Mouse (Mus musculus): ENCODE results near the gene Dop1b. TPM values are rescaled to one million over a fixed set of nuclear protein-coding genes. Genes with fewer than 3 reads are reported as not detected.

The Dop1b gene
- polyA plus RNA-seq, 1 experiment from 2014 or later: 43.7 TPM

DNA sequence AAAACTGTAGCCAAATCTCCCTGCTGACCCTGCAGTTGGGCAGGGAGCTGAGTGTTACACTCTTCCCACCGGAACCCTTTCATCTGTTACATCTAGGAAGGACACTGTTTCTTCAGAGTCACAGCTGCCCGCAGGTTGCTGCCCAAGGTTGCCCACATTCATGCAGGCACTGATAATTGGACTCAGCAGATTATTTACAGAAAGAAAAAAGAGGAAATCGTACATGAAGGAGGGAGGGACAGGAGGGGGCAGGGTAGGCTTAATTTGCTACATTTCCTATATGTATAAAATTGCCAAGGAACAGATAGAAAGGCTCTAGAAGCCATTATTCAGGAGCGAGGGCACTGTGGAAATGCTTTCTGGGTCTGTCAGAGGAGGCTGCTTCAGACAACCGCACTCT, 44.9 kb downstream of the Dop1b start:
- Histone ChIP-seq H3K4me3 (ENCODE audit: low read depth, low read length) (no peak overlapping the region), H3K9ac (replicated peaks; ENCODE audit: low read depth, low read length) (no peak overlapping the region), H3K4me2 (ENCODE audit: low read depth, low read length) (no peak overlapping the region), H3K27ac (ENCODE audit: low read depth, low read length) (no peak overlapping the region), H3K9me3 (ENCODE audit: control insufficient read depth, low read length) (no peaks in the 10 kb centered on the region), H3K27me3 (ENCODE audit: control insufficient read depth, insufficient read depth, low read length) (no peaks in the 10 kb centered on the region), H3K36me3 (ENCODE audit: control insufficient read depth, insufficient read depth, low read length) (peaks cover 66% of the 10 kb centered on the region), H3K4me1 (ENCODE audit: control insufficient read depth, insufficient read depth, low read length) (no peaks in the 10 kb centered on the region)
- 88% methylated on average over 5 of the region's 5 CpGs for WGBS
- no peak for ATAC-seq (ENCODE audit: low read depth)

- 66% methylated on average over 6 of the region's 6 CpGs for WGBS
- no peak for ATAC-seq (ENCODE audit: low read depth)
Measured at GRCm38 (mm10) chr16:93763378-93763777, 51.7 kb downstream of the Dop1b start.

GRCm38 (mm10) chr16:93764597-93764996, 52.9 kb downstream of the Dop1b start:
- Histone ChIP-seq H3K27me3 (ENCODE audit: control insufficient read depth, insufficient read depth, low read length) (no peaks in the 10 kb centered on the region), H3K4me1 (ENCODE audit: control insufficient read depth, insufficient read depth, low read length) (no peaks in the 10 kb centered on the region), H3K9me3 (ENCODE audit: control insufficient read depth, low read length) (no peaks in the 10 kb centered on the region), H3K9ac (replicated peaks; ENCODE audit: low read depth, low read length) (no peak overlapping the region), H3K4me2 (ENCODE audit: low read depth, low read length) (no peak overlapping the region), H3K4me3 (ENCODE audit: low read depth, low read length) (no peak overlapping the region), H3K27ac (ENCODE audit: low read depth, low read length) (no peak overlapping the region), H3K36me3 (ENCODE audit: control insufficient read depth, insufficient read depth, low read length) (peaks cover 52% of the 10 kb centered on the region)
- ATAC-seq (ENCODE audit: low read depth): no peak
- WGBS: 82% methylated on average over 4 of the region's 4 CpGs

More at GRCm38 (mm10) chr16:93763378-93763777, 51.7 kb downstream of the Dop1b start:
- H3K9ac ChIP-seq (replicated peaks; ENCODE audit: low read depth, low read length): no peak overlapping the region
- H3K4me3 ChIP-seq (ENCODE audit: low read depth, low read length): no peak overlapping the region
- no peaks in the 10 kb centered on the region for H3K27me3 ChIP-seq (ENCODE audit: control insufficient read depth, insufficient read depth, low read length)
- H3K4me2 ChIP-seq (ENCODE audit: low read depth, low read length): no peak overlapping the region
- H3K36me3 ChIP-seq (ENCODE audit: control insufficient read depth, insufficient read depth, low read length): peaks cover 52% of the 10 kb centered on the region
- H3K9me3 ChIP-seq (ENCODE audit: control insufficient read depth, low read length): no peaks in the 10 kb centered on the region
- no peaks in the 10 kb centered on the region for H3K4me1 ChIP-seq (ENCODE audit: control insufficient read depth, insufficient read depth, low read length)
- no peak overlapping the region for H3K27ac ChIP-seq (ENCODE audit: low read depth, low read length)

GRCm38 (mm10) chr16:93766956-93767355, 55.3 kb downstream of the Dop1b start:
- H3K4me2 ChIP-seq (ENCODE audit: low read depth, low read length): no peak overlapping the region
- no peak overlapping the region for H3K4me3 ChIP-seq (ENCODE audit: low read depth, low read length)
- H3K9ac ChIP-seq (replicated peaks; ENCODE audit: low read depth, low read length): no peak overlapping the region
- no peaks in the 10 kb centered on the region for H3K9me3 ChIP-seq (ENCODE audit: control insufficient read depth, low read length)
- H3K27me3 ChIP-seq (ENCODE audit: control insufficient read depth, insufficient read depth, low read length): no peaks in the 10 kb centered on the region
- ATAC-seq (ENCODE audit: low read depth): no peak
- no peaks in the 10 kb centered on the region for H3K4me1 ChIP-seq (ENCODE audit: control insufficient read depth, insufficient read depth, low read length)
- peaks cover 50% of the 10 kb centered on the region for H3K36me3 ChIP-seq (ENCODE audit: control insufficient read depth, insufficient read depth, low read length)
- no peak overlapping the region for H3K27ac ChIP-seq (ENCODE audit: low read depth, low read length)
- 61% methylated on average over 4 of the region's 4 CpGs for WGBS

DNA sequence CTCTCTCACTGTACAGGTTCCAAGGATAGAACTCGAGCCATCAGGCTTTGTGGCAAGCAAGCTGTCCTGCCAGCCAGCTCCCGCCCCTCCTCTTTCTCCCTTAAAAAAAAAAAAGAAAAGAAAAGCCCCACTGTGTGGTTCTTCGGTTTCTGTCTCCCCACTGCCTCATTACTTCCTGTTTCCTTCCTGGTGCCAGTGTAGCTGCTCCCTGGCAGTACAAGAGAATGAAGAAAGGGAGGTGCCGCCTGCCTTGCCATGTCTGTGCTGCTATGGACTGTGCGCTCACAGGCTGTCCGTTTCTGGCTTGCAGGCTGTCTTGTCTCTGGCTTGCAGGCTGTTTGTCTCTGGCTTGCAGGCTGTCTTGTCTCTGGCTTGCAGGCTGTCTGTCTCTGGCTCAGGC, 55.8 kb downstream of the Dop1b start:
- WGBS: 72% methylated on average over 6 of the region's 6 CpGs

GRCm38 (mm10) chr16:93769621-93770020, 57.9 kb downstream of the Dop1b start:
- no peak overlapping the region for H3K27ac ChIP-seq (ENCODE audit: low read depth, low read length)
- no peaks in the 10 kb centered on the region for H3K9me3 ChIP-seq (ENCODE audit: control insufficient read depth, low read length)
- no peaks in the 10 kb centered on the region for H3K27me3 ChIP-seq (ENCODE audit: control insufficient read depth, insufficient read depth, low read length)
- no peak for ATAC-seq (ENCODE audit: low read depth)
- H3K4me2 ChIP-seq (ENCODE audit: low read depth, low read length): no peak overlapping the region
- H3K4me1 ChIP-seq (ENCODE audit: control insufficient read depth, insufficient read depth, low read length): no peaks in the 10 kb centered on the region
- 75% methylated on average over 15 of the region's 15 CpGs for WGBS
- H3K9ac ChIP-seq (replicated peaks; ENCODE audit: low read depth, low read length): no peak overlapping the region
- H3K36me3 ChIP-seq (ENCODE audit: control insufficient read depth, insufficient read depth, low read length): peaks cover 29% of the 10 kb centered on the region
- H3K4me3 ChIP-seq (ENCODE audit: low read depth, low read length): no peak overlapping the region

More for the DNA sequence above, 55.8 kb downstream of the Dop1b start:
- peaks cover 45% of the 10 kb centered on the region for H3K36me3 ChIP-seq (ENCODE audit: control insufficient read depth, insufficient read depth, low read length)
- H3K4me3 ChIP-seq (ENCODE audit: low read depth, low read length): no peak overlapping the region
- no peaks in the 10 kb centered on the region for H3K9me3 ChIP-seq (ENCODE audit: control insufficient read depth, low read length)
- no peak overlapping the region for H3K27ac ChIP-seq (ENCODE audit: low read depth, low read length)
- H3K27me3 ChIP-seq (ENCODE audit: control insufficient read depth, insufficient read depth, low read length): no peaks in the 10 kb centered on the region
- H3K4me1 ChIP-seq (ENCODE audit: control insufficient read depth, insufficient read depth, low read length): no peaks in the 10 kb centered on the region
- no peak overlapping the region for H3K4me2 ChIP-seq (ENCODE audit: low read depth, low read length)
- ATAC-seq (ENCODE audit: low read depth): no peak
- no peak overlapping the region for H3K9ac ChIP-seq (replicated peaks; ENCODE audit: low read depth, low read length)

GRCm38 (mm10) chr16:93770271-93770926, 58.7 kb downstream of the Dop1b start:
- ATAC-seq (ENCODE audit: low read depth): no peak
- WGBS: 74% methylated on average over 32 of the region's 32 CpGs

DNA sequence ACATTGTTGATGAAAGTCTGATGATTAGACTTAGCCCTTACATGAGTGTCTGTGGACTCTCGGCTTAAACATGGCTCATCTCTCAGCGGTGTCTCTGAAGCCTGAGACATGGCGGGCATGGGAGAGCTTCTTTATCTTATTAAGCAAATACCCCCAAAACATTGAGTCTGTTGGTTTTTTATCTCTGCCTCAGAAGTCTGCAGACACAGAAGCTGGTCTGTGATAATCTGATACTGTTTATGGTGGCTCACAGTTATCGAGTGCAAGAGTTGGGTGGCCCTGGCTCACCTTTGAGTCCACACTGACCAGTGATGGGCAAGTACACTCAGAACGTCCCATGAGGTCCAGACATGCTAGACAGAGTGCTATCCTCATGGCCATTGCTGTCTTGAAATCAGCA, 63.0 kb downstream of the Dop1b start:
- no peaks in the 10 kb centered on the region for H3K4me1 ChIP-seq (ENCODE audit: control insufficient read depth, insufficient read depth, low read length)
- H3K36me3 ChIP-seq (ENCODE audit: control insufficient read depth, insufficient read depth, low read length): peaks cover 14% of the 10 kb centered on the region
- no peak overlapping the region for H3K4me2 ChIP-seq (ENCODE audit: low read depth, low read length)
- ATAC-seq (ENCODE audit: low read depth): no peak
- no peak overlapping the region for H3K9ac ChIP-seq (replicated peaks; ENCODE audit: low read depth, low read length)
- no peaks in the 10 kb centered on the region for H3K27me3 ChIP-seq (ENCODE audit: control insufficient read depth, insufficient read depth, low read length)
- no peaks in the 10 kb centered on the region for H3K9me3 ChIP-seq (ENCODE audit: control insufficient read depth, low read length)
- H3K4me3 ChIP-seq (ENCODE audit: low read depth, low read length): no peak overlapping the region
- no peak overlapping the region for H3K27ac ChIP-seq (ENCODE audit: low read depth, low read length)
- 96% methylated on average over 5 of the region's 5 CpGs for WGBS

More at GRCm38 (mm10) chr16:93770271-93770926, 58.7 kb downstream of the Dop1b start:
- no peaks in the 10 kb centered on the region for H3K27me3 ChIP-seq (ENCODE audit: control insufficient read depth, insufficient read depth, low read length)
- H3K4me1 ChIP-seq (ENCODE audit: control insufficient read depth, insufficient read depth, low read length): no peaks in the 10 kb centered on the region
- no peaks in the 10 kb centered on the region for H3K9me3 ChIP-seq (ENCODE audit: control insufficient read depth, low read length)
- no peak overlapping the region for H3K9ac ChIP-seq (replicated peaks; ENCODE audit: low read depth, low read length)
- H3K4me2 ChIP-seq (ENCODE audit: low read depth, low read length): no peak overlapping the region
- peaks cover 26% of the 10 kb centered on the region for H3K36me3 ChIP-seq (ENCODE audit: control insufficient read depth, insufficient read depth, low read length)
- no peak overlapping the region for H3K27ac ChIP-seq (ENCODE audit: low read depth, low read length)
- no peak overlapping the region for H3K4me3 ChIP-seq (ENCODE audit: low read depth, low read length)

DNA sequence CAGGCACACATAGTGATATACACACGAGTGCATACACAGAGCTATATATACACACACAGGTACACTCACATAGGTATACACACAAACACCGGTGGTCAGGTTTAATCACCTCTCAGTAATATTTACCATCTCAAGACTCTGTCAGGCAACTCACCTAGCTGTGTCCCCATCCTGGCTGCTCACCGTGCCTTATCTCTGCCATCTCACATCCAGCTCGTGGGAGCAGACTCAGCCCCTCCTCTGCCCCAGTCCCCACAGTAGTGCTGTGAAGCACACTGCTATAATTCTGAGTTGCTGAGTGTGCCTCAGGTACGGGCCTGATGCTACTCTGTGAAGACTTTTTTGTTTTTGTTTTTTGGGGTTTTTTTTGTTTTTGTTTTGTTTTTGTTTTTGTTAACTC, 64.8 kb downstream of the Dop1b start:
- H3K9ac ChIP-seq (replicated peaks; ENCODE audit: low read depth, low read length): no peak overlapping the region
- no peaks in the 10 kb centered on the region for H3K4me1 ChIP-seq (ENCODE audit: control insufficient read depth, insufficient read depth, low read length)
- H3K36me3 ChIP-seq (ENCODE audit: control insufficient read depth, insufficient read depth, low read length): 0 out of 2 replicates have a peak, but pooled peaks cover 9% of the 10 kb centered on the region
- H3K9me3 ChIP-seq (ENCODE audit: control insufficient read depth, low read length): no peaks in the 10 kb centered on the region
- H3K27me3 ChIP-seq (ENCODE audit: control insufficient read depth, insufficient read depth, low read length): no peaks in the 10 kb centered on the region
- 86% methylated on average over 5 of the region's 5 CpGs for WGBS
- no peak overlapping the region for H3K4me2 ChIP-seq (ENCODE audit: low read depth, low read length)
- H3K27ac ChIP-seq (ENCODE audit: low read depth, low read length): no peak overlapping the region
- ATAC-seq (ENCODE audit: low read depth): no peak
- no peak overlapping the region for H3K4me3 ChIP-seq (ENCODE audit: low read depth, low read length)

Data from neural tube, embryonic 14.5 days (tissue).